Mouse (Mus musculus) liver, embryonic 16.5 days (tissue): ENCODE measurements around the gene Gpr83. TPM values are rescaled to one million over a fixed set of nuclear protein-coding genes. Genes with fewer than 3 reads are reported as not detected.
A peak's percentile ranks its signal among the peaks of the same experiment; 100 is the strongest.

Source experiments
- ATAC-seq: fragments of 200-750 bp; cut with Nextera tagmentation; 2 replicates; pipeline ENCODE4 v1.8.0; 2017; ENCODE audit warnings: low read depth, mild to moderate bottlenecking, moderate number of reproducible peaks, moderate library complexity
- H3K27ac ChIP-seq: fragments of 300-500 bp; sonication (generic); 2 replicates; pipeline ENCODE4 v1.5.1; 2014; ENCODE audit warnings: mild to moderate bottlenecking, low read length
- H3K27me3 ChIP-seq: fragments of 300-500 bp; sonication (generic); 2 replicates; pipeline ENCODE4 v1.6.1; 2014; ENCODE audit warnings: low read depth, low read length, mixed read lengths; ENCODE audit not compliant: control insufficient read depth, insufficient read depth
- H3K36me3 ChIP-seq: fragments of 300-500 bp; sonication (generic); 2 replicates; pipeline ENCODE4 v1.6.1; 2014; ENCODE audit warnings: mild to moderate bottlenecking; ENCODE audit not compliant: control insufficient read depth, insufficient read depth
- H3K4me1 ChIP-seq: fragments of 300-500 bp; sonication (generic); 2 replicates; pipeline ENCODE4 v1.6.1; 2014; ENCODE audit warnings: low read depth, low read length, mixed read lengths; ENCODE audit not compliant: control insufficient read depth
- H3K4me2 ChIP-seq: fragments of 300-500 bp; sonication (generic); 2 replicates; pipeline ENCODE4 v1.6.1; 2014; ENCODE audit warnings: low read depth, low read length, mixed read lengths
- H3K4me3 ChIP-seq: fragments of 300-500 bp; sonication (generic); 2 replicates; pipeline ENCODE4 v1.5.1; 2014; ENCODE audit warnings: low read depth, mild to moderate bottlenecking, low read length
- H3K9ac ChIP-seq: fragments of 300-500 bp; sonication (generic); 2 replicates; pipeline ENCODE4 v1.6.1; 2014; ENCODE audit warnings: low read depth, low read length
- H3K9me3 ChIP-seq: fragments of 300-500 bp; sonication (generic); replicated peaks from 2 replicates; pipeline ENCODE4 v1.6.1; 2016; ENCODE audit warnings: low read length; ENCODE audit not compliant: control insufficient read depth
- WGBS: fragments of 180-500 bp; shearing (Covaris S2); extraction: QIAGEN DNeasy Blood & Tissue Kit; methylation state at CpG from one replicate; pipeline ENCODE4 v1.1.7; 2014; ENCODE audit not compliant: insufficient replicate concordance; 5-methylcytosine and 5-hydroxymethylcytosine counted together
- polyA plus RNA-seq: library from polyadenylated mRNA; unstranded; fragments of >200 nt; fragmentation: Nextera tagmentation; extraction: Ambion mirVana; gene quantifications from 2 replicates; pipeline ENCODE4 v1.2.1, GENCODE M21; 2015

Gene Gpr83
- 0.04 TPM in 1 of 2 replicates, not detected in the other for polyA plus RNA-seq

DNA sequence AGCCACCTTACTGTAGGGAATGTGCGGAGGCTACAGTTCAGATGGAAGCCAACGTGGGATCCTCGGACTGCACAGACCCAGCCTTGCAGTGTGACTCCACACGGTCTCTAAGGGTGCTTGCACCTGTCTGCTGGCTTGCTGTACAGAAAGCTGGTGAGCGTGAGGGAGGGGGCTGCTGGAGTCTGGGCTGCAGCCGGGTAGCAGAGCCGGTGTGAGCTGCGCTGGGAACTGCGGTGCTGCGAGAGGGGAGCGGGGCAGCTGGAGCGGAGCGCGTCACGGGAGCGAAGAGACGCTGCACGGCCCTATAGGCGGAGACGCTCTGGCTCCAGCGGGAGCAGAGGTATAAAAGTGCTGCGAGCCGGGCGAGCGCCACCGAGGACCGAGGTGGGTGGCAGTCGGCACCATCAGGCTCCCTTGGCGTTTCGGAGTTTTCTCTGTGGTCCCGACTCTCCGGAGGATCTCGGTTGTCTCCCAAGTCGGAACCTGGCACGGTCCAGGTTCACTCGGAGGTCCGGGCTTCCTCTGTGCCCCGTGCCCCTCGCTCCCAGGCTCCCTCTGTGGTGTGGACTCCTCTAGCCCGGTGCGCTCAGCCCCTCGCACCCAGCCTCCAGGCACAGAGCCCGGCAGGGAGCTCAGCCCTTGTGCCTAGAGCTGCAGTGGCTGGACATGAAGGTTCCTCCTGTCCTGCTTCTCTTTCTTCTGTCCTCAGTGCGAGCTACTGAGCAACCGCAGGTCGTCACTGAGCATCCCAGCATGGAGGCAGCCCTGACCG lies at the start of gene Gpr83:
Gpr83 (plus strand) TSS at position 343 of the 772 bp plus-strand sequence.
- no peak for ATAC-seq
- no peak within 1 kb of the TSS for H3K27ac ChIP-seq
- WGBS: 4% methylated on average over 47 of the region's 47 CpGs
- peak within 1 kb of the TSS; percentile 26 for H3K4me2 ChIP-seq
- H3K4me1 ChIP-seq: no peaks in the 10 kb centered on the region
- no peaks in the 10 kb centered on the region for H3K36me3 ChIP-seq
- no peak within 1 kb of the TSS for H3K9ac ChIP-seq
- peak within 1 kb of the TSS; percentile 6; the same call in 1 of the 2 replicates for H3K4me3 ChIP-seq
- H3K27me3 ChIP-seq: peaks cover 34% of the 10 kb centered on the region
- H3K9me3 ChIP-seq: no peaks in the 10 kb centered on the region

DNA sequence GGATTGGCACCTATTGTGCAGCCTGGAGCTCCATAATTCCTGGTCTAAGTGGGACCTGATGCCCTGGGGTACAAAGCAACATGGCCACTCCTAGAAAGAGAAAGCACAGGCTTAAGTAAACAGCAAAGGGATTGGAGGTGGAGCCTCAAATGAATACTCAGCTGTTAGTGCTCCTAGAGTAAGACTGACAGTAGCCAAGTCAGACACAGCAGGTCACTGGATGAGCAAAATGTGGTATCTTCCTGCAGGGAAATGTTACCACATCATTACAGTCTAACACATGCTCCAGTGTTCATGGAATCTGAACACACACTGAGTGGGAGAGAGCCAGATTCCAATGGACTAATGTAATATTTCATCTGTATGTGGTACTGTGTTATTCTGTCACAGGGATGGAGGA lies 38.6 kb upstream of the Gpr83 start:
- H3K9me3 ChIP-seq: no peaks in the 10 kb centered on the region

GRCm38 (mm10) chr9:14824840-14825239 lies 35.2 kb upstream of the Gpr83 start:
- ATAC-seq: no peak
- no peaks in the 10 kb centered on the region for H3K27me3 ChIP-seq
- H3K36me3 ChIP-seq: peaks cover 14% of the 10 kb centered on the region
- no peak overlapping the region for H3K27ac ChIP-seq
- no peak overlapping the region for H3K9ac ChIP-seq
- H3K4me1 ChIP-seq: no peaks in the 10 kb centered on the region
- H3K4me2 ChIP-seq: no peak overlapping the region
- no peaks in the 10 kb centered on the region for H3K9me3 ChIP-seq
- no peak overlapping the region for H3K4me3 ChIP-seq
- WGBS: 79% methylated on average over 5 of the region's 5 CpGs

More for the DNA sequence above, 38.6 kb upstream of the Gpr83 start:
- ATAC-seq: no peak
- Histone ChIP-seq H3K4me1 (no peaks in the 10 kb centered on the region), H3K9ac (no peak overlapping the region), H3K36me3 (peaks cover 21% of the 10 kb centered on the region), H3K27ac (no peak overlapping the region), H3K4me3 (no peak overlapping the region), H3K27me3 (no peaks in the 10 kb centered on the region), H3K4me2 (no peak overlapping the region)

DNA sequence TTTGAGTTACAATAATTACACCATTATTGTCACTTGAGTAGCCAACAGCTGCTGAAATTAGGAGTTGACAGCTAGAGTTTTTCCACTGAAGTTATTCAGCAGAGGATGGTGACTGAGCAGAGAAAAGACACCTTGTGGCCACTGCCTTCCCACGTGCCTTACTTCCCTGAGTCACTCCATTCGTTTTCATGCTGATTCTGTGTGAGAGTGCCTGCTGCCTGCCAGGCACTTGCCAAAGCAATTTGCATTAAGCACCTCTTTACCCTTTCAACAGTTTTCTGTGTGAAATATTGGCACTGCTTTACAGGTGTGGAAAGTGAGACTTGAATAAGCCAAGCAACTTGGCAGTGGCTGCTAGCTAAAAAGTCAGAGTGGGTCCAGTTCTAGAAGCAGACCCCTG lies 32.1 kb upstream of the Gpr83 start:
- Histone ChIP-seq H3K27ac (no peak overlapping the region), H3K9me3 (no peaks in the 10 kb centered on the region), H3K36me3 (peaks cover 12% of the 10 kb centered on the region), H3K27me3 (no peaks in the 10 kb centered on the region), H3K4me3 (no peak overlapping the region), H3K4me1 (no peaks in the 10 kb centered on the region), H3K9ac (no peak overlapping the region), H3K4me2 (no peak overlapping the region)
- no peak for ATAC-seq
- WGBS: 63% methylated on average over 2 of the region's 2 CpGs

GRCm38 (mm10) chr9:14832046-14832445 lies 28.0 kb upstream of the Gpr83 start:
- Histone ChIP-seq H3K4me1 (no peaks in the 10 kb centered on the region), H3K9ac (no peak overlapping the region), H3K9me3 (no peaks in the 10 kb centered on the region), H3K27ac (no peak overlapping the region), H3K4me2 (no peak overlapping the region), H3K4me3 (no peak overlapping the region), H3K36me3 (peaks cover 13% of the 10 kb centered on the region), H3K27me3 (no peaks in the 10 kb centered on the region)
- 72% methylated on average over 5 of the region's 5 CpGs for WGBS
- ATAC-seq: no peak

GRCm38 (mm10) chr9:14835335-14836075 lies 24.5 kb upstream of the Gpr83 start:
- Histone ChIP-seq H3K27ac (no peak overlapping the region; the same call in 1 of the 2 replicates), H3K4me3 (no peak overlapping the region), H3K9me3 (no peaks in the 10 kb centered on the region), H3K4me1 (no peaks in the 10 kb centered on the region), H3K9ac (no peak overlapping the region), H3K27me3 (no peaks in the 10 kb centered on the region), H3K36me3 (peaks cover 7% of the 10 kb centered on the region), H3K4me2 (no peak overlapping the region)
- peak; percentile 78 for ATAC-seq
- 64% methylated on average over 6 of the region's 6 CpGs for WGBS

DNA sequence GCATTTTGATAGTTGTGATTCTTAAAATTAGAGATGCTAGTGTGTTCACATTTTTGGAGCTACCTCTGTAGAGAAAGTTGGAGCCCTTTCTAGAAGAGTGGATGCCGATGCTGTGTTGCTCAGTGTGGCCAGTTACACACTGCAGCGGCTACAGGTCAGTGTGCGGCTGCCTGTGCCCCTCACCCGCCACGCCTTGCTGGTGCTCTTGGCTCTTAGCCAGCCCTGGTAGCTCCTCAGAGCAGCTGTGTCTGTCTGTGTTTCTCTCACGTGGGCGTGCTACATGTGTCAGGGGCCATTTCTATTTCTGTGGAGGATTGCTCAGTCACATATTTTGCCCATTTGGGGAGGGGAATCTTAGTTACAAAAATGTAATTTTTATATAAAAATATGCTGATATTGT lies 20.5 kb upstream of the Gpr83 start:
- no peaks in the 10 kb centered on the region for H3K4me1 ChIP-seq
- no peak for ATAC-seq
- no peak overlapping the region for H3K4me2 ChIP-seq
- H3K27ac ChIP-seq: no peak overlapping the region
- no peak overlapping the region for H3K9ac ChIP-seq
- WGBS: 75% methylated on average over 7 of the region's 7 CpGs
- H3K4me3 ChIP-seq: no peak overlapping the region
- no peaks in the 10 kb centered on the region for H3K9me3 ChIP-seq
- peaks cover 7% of the 10 kb centered on the region for H3K36me3 ChIP-seq
- no peaks in the 10 kb centered on the region for H3K27me3 ChIP-seq

DNA sequence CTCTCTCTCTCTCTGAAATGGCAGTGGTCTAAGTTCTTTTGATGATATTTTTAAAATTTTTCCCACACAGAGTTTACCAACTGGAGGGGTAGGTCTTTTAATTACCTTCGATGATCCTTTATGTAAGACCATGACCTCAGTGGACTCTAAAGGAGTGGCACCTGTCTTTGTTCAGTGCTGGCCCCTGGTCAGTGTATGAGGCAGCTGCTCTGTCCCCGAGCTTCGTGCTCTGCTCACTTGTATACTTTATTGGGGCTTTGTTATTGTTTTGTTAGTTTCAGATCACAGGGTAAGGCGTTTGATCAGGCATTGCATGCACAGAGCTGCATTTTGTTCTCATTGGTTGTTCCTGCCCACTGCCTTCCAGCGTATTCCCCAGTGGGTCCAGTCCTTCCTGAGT lies 20.0 kb upstream of the Gpr83 start:
- Histone ChIP-seq H3K27me3 (no peaks in the 10 kb centered on the region), H3K4me3 (no peak overlapping the region), H3K4me2 (no peak overlapping the region), H3K27ac (no peak overlapping the region), H3K4me1 (no peaks in the 10 kb centered on the region), H3K9ac (no peak overlapping the region), H3K9me3 (no peaks in the 10 kb centered on the region), H3K36me3 (peaks cover 7% of the 10 kb centered on the region)
- WGBS: 80% methylated on average over 5 of the region's 5 CpGs
- no peak for ATAC-seq
